Mouse (Mus musculus) olfactory bulb, adult 2 months (tissue): Measurements from ENCODE around the gene Foxp4.

Experiments
- CTCF ChIP-seq: fragments of 200-500 bp; IDR thresholded peaks from 2 replicates; pipeline ENCODE4 v1.5.1; 2012; ENCODE audit warnings: low read depth, mild to moderate bottlenecking, low read length, moderate library complexity; ENCODE audit not compliant: insufficient read depth
- POLR2A ChIP-seq: fragments of 200-500 bp; IDR thresholded peaks from 2 replicates; pipeline ENCODE4 v1.6.1; 2012; ENCODE audit warnings: mild to moderate bottlenecking, low read depth, low read length, moderate library complexity; ENCODE audit not compliant: insufficient read depth

DNA sequence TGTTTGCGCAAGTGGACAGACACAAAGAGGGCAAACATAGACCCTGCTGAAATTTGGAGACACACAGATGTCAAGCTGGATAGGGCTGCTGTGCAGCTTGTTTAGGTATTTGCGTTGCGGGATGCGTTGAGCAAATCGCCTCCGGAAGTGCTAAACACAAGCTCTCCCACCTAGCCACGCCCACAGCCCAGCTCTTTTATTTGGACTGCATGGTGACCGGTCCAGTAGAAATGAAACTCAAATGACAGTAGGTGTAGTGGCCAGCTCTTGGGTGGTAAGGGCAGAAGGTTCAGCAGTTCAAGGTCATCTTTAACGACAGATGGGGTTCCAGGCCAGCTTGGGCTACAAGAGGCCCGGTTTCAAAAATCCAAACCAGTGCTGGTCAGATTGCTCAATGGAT lies 1.5 kb upstream of the Foxp4 start:
- TF ChIP-seq POLR2A: no peak
- TF ChIP-seq CTCF: no peak
